Mouse (Mus musculus): Measurements from ENCODE around the gene Phykpl.

Phykpl gene

GRCm38 (mm10) chr11:51584431-51585248, at the start of gene Phykpl:
Gene Phykpl, plus strand, starts transcription at chr11:51584757.
- peak; percentile 98 for DNase-seq

DNA sequence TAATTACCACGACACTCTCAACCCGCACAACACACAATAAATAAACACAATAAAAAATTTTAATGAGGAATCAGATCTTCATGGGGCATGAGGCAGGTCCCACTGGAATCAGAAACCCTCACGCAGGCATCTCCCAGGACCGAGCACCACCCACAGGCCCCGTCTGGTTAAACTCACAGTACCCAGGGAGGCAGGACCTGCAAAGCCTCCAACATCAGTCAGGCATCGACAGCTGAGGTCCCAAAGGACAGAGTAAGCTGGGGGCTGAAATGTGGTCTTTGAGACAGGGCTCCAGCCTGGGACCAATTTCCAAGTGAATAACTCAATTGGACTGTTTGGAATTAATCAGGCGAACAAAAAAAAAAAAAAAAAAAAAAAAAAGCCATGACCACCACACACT, 46.2 kb upstream of the Phykpl start:
- DNase-seq, result no peak

GRCm38 (mm10) chr11:51538919-51539758, 45.4 kb upstream of the Phykpl start:
- no peak for DNase-seq

DNA sequence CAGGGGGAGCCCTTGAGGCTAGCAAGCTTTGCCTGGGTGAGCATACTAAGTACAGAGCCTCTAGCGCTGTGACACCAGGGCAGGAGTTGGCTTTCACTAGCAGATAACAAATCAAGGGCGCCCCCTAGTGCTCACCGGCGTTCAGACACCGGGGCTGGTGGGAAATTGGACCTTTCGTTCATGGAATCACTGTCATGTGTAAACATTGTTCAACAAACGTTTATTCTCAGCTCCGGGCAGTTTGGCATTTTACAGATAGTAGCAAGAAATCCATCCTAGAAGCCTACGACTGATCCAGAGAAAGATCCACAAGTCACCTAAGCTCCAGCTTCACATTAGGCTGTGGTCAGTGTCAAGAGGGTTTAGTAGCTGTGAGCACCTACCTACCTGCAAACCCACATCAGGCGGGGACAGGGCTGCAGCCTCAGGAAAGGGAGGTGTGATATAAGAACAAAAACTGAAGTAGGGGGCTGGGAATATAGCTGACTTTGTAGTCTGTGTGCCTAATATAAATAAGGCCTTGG, 44.7 kb upstream of the Phykpl start:
- peak; percentile 99 for DNase-seq

- DNase-seq, result peak; percentile 38
Observed at GRCm38 (mm10) chr11:51542424-51542823, 42.1 kb upstream of the Phykpl start.

- DNase-seq, result no peak
Observed at GRCm38 (mm10) chr11:51543487-51544050, 41.0 kb upstream of the Phykpl start.

GRCm38 (mm10) chr11:51544413-51544812, 40.1 kb upstream of the Phykpl start:
- no peak for DNase-seq

GRCm38 (mm10) chr11:51545811-51546210, 38.7 kb upstream of the Phykpl start:
- peak; percentile 27 for DNase-seq

DNA sequence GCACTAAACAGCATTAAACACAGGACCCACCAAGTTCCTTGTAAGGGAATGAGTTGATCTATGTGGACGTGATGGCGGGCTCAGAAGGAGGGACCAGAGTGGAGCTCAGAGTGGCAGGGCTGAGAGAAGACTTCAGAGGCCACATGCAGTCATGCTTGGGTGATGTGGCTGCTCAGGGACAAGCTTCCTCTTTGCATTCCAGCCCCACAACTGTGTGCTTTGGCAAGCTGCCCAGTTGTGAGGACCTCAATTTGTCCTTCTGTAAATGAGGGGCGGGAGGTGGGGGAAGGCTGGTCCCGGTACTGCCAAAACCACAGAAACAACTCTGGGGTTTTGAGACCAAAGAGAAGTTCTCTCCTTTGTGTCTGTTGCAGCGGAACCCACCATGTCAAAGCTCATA, 33.3 kb upstream of the Phykpl start:
- DNase-seq, result peak; percentile 70

DNA sequence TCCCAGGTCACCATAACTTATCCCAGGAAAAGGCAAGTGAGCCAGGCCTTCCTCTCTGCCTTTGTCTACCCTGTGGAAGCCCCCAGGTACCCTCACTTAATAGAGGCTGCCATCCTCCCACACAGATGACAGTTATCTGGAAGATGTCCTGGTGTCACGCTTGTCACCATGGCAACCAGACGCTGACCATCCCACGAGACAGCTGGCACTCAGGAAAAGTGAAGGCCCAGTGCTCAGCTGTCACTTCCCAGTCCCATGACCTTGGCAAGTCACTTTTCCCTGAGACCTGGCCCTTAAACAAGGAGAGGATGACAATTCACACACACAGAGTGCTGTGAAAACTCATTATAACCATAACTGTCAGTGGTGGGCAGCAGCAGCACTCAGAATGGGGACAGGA, 32.5 kb upstream of the Phykpl start:
- no peak for DNase-seq

- DNase-seq, result no peak
Observed at GRCm38 (mm10) chr11:51554590-51554989, 30.0 kb upstream of the Phykpl start.

DNA sequence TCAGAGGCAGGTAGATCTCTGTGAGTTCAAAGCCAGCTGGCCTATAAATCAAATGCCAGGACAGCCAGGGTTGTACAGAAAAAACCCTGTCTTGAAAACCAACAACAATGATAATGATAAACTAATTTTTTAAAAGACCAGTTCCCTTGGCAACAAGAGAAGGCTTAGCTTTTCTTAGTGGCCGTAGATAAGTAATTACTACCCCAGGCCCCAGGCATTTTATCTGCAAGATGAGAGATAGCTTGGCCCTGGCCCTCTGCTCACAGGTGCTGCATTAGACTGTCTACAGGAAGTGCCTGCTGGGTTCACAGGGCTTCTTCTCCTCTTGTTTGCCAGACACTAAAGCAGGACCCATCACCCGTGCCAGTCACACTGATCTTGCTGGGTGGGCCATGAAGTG, 29.5 kb upstream of the Phykpl start:
- no peak for DNase-seq

- no peak for DNase-seq
Observed at GRCm38 (mm10) chr11:51563276-51563675, 21.3 kb upstream of the Phykpl start.

DNA sequence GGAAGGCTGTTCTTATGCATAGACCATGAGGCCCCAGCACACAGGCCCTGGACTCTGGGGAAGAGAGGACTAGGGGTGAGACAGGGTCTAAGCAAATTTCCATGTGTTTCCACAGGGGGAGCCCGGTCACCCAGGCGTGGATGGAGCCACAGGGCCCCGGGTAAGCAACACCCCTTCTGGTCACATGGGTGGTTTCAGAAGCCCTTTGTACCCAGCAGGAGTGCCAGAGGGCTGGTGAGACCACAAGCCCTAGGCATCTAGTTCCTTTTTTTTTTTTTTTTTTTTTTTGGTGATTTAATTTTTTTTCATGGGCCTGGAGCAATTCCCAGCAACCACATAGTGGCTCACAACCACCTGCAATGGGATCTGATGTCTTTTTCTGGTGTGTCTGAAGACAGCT, 19.5 kb upstream of the Phykpl start:
- peak; percentile 56 for DNase-seq

GRCm38 (mm10) chr11:51565951-51566350, 18.6 kb upstream of the Phykpl start:
- no peak for DNase-seq

DNA sequence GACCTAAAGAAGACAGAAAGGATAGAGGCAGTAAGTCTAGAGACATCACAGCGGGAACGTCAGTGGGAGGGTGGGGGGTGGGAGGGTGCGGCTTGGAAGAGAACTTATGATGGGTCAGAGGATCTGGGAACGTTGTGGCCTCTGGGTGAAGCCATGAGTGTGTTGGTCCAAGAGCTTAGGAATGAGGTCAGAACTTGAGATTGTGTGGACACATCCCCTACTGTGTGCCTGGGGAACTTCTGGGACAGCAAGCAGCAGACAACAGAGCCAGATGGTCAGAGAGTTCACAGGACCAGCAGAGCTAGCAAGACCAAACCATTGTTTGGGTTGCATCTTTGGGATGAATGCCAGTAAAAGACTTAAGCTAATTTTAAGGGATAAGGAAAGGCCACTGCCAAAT, 15.8 kb upstream of the Phykpl start:
- DNase-seq, result no peak

GRCm38 (mm10) chr11:51576454-51576853, 8.1 kb upstream of the Phykpl start:
- DNase-seq, result no peak

DNA sequence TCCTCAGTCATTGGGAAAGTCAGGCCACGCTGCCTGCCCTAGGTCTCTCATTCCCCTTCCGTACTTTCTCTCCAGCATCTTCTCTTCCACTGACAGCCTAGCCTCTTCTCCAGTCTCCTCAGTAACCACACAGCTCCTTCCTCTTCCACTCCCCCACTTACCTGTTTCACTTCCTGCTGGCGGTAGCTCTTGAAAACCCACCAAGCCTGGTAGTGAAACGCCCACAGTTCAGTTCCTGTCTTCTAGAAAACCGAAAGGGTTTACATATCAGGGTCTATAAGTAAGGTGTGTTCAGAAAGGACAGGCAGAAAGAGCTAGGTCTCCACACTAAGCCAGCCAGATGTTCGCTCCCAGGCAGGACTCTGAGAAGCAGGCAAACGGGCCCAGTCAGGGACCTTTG, 7.0 kb upstream of the Phykpl start:
- no peak for DNase-seq

- no peak for DNase-seq
Observed at GRCm38 (mm10) chr11:51579024-51579423, 5.5 kb upstream of the Phykpl start.

DNA sequence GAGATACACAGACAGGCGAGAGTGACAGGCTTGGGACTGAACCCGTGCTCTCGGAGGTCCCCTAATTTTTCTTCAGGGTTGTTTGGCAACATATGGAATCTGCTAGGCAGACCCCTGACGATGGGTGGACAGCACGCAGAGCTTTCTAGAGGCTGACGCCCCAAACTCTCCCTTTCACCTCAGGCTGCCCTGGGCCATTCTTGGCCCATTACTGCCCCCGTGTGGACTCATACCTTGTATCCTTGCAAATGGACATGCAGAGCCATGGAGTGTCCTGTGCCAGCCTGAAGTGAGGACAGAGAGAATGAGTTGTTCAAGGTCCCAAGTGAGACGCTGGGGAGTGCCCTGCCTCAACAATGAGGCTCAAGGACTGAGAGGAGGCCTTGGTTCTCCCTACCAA, 1.8 kb upstream of the Phykpl start:
- peak; percentile 89 for DNase-seq

GRCm38 (mm10) chr11:51584057-51584430, 513 bp upstream of the Phykpl start:
- DNase-seq, result peak; percentile 51

DNA sequence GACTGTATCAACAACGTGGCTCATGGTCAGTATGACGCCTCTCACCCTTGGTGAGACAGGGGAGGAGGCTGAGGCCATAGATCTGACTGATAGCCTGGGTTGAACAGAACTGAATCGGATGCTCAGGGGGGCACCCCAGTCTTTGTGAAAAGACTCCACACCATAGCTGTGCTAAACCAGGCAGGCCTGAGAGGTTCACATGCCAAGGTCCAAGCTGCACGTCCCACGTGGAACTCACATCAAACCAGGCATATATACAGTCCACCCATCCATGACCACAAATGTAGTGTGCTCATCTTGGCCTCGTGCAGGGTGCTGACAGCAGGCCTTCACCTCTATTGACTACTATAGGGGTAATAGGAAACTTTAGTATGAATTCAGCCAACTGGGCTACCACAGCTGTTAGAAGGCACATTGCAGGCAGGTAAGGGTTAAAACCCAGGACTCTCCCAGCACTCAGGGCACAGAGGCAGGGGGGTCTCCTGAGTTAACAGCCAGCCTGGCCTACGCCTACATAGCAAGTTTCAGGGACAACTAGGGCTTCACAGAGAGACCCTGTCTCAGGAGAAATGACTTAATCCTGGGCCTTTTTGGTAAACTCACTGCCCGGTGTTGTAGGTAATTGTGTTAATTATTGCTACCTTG, 1.2 kb downstream of the Phykpl start:
- DNase-seq, result peak; percentile 44

- DNase-seq, result no peak
Observed at GRCm38 (mm10) chr11:51586411-51586810, 1.9 kb downstream of the Phykpl start.
